Mouse (Mus musculus) urinary bladder, postnatal 10 days (tissue): Measurements from ENCODE around the gene Rps24.

Experiments used
- DNase-seq: peaks from one replicate; pipeline ENCODE4 v3.0.0; 2022; ENCODE audit warnings: low spot score

Rps24 gene

DNA sequence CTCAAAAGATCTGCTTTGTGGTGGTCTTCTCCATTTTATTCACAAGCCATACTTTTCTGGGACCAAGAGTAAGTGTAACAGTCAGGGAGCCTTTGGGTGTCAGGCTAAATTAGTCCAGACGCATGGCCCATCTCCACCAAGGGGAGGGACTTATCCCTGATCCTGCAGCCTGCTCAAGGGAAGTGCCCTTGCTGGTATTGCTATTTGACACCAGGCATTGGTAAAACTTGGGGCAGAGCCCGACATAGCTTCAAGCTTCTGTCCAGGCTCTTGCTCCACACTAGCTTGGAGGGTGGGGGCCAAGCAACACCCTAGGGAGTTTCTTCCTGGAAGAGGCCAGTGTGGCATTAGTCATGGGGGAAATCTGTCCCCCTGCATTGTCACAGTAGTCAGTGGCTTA, 23.8 kb downstream of the Rps24 start:
- no peak for DNase-seq

DNA sequence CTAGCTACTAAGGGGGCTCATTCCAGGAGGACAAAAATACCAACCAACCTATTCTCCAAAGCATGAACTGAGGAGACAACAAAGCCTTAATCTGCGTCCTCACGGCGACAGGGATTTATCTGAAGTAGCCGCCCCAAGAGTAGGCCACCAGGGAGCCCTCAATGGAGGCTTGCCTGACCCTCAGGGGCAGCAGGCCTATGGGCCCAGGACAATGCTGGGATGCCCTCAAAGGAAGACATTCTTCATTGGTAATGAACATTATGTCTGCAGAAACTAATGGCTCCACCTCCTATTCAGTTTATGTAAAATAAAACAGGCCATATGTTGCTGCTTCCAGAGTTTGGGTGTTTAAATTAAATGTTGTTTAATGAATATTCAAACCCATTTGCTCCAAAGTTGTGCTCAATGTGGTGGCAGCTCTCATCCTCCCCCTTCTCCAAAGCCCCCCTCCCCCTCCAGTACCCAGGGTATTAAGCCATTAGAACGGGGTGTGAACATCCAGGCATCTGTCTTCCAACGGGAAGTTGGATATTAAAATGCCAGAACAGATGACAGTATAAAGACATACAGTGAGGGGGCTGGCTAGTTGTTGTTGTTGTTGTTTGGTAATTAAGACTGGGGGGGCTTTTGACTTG, 25.7 kb downstream of the Rps24 start:
- DNase-seq, result no peak

DNA sequence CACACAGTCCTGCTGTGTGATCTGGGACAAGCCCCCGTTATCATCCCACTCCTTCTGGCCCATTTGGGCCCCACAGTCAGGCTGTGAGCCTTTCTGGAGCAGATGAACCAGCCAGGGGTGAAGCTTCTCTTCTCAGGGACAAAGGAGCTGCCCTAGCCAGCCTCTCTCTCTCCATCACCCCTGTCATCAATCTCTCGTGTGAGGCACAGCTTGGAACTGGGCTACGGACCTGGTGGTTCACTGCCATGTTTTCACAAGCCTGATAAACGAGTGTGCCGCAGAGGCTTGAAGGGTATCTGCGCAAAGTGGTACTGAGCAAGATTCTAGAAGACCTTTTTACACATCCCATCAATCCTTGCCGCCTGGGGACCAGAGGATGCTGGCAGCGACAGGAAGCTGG, 34.7 kb downstream of the Rps24 start:
- DNase-seq, result no peak

DNA sequence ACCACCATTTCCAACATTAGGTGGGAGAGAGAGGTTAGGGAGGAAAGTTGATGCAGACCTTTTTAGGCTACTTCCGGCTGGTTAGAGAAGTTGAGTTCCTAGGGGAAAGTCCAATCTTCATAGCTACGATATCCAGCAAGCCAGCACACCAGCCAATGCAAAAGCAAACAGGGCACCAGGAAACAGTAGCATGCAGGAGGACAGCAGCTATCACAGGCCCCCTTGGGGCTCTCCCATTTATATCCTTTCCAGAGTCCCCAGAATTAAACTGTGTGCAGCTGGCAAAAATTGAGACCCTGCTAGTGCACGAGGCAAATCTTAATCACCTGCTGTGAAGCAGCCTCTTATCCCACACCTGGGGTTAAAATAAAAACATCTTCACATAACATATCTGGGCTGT, 38.2 kb downstream of the Rps24 start:
- DNase-seq, result no peak

DNA sequence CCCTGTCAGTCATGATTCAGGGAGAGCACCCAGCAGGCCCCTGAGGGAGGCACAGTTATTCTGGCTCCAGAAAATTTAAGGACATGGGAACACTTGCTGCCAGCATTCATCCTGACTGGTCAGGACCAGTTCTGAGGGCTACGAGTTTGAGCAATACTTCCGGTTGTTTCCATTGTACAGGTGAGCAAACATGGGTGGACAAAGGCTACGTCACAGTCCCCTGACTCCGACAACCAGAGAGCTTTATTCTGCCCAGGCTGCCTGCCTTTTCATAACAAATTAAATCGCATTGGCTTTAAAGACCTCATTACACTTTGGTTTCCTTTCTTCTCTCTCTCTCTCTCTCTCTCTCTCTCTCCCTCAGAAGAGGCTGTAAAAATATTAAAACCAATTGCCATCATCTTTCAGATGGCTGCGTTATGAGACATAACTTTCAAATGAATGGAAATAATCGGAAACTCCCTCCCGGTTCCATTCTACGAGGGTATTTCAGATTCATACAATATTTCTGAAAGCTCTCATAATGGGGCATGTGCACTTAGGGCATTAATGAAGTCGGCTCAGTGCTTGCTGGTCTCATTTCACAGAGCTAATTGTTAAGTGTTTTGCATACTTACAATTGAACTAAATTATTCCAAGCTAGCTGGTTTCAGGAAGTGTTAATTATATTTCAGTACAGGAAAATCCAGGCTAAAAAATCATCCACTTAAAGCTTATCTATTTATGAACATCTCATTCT, 38.9 kb downstream of the Rps24 start:
- DNase-seq, result no peak

DNA sequence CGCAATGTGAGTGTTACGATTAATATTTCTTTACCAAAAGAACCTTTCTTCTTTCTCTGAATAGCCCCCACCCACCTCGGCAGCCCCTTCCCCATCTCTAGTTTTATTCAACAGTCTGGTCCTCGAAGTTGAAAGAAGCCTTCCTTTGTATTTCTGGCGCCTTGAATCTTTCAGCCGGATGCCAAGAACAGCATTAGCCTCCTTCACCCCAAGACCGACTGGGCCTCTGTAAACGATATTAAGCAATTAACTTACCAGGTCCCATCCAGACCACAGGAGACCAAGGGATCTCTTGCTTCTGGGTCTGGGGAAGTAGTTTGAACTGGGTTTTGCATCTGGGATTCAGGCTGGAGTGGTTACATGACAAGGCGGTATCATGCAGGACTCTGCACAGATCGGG, 39.5 kb downstream of the Rps24 start:
- DNase-seq, result no peak

DNA sequence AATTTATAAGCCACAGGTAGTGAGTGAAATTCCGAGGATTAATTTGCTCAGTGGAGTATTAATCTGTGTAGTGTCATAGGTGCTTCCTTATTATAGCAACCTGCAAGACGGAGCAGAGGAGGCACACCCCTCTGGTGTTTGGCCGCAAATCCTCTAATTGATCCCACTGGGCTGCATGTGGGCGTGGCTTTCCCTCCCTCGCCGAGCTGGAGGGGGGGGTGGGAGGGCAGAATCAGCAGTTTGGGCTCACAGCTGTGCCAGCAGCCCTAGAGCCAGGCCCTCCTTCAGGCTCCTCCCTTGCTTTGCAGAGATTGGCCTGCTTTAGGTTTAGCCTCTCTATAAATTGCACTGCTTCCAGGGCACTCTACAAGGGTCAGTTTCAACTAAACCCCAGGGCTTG, 43.3 kb downstream of the Rps24 start:
- no peak for DNase-seq

DNA sequence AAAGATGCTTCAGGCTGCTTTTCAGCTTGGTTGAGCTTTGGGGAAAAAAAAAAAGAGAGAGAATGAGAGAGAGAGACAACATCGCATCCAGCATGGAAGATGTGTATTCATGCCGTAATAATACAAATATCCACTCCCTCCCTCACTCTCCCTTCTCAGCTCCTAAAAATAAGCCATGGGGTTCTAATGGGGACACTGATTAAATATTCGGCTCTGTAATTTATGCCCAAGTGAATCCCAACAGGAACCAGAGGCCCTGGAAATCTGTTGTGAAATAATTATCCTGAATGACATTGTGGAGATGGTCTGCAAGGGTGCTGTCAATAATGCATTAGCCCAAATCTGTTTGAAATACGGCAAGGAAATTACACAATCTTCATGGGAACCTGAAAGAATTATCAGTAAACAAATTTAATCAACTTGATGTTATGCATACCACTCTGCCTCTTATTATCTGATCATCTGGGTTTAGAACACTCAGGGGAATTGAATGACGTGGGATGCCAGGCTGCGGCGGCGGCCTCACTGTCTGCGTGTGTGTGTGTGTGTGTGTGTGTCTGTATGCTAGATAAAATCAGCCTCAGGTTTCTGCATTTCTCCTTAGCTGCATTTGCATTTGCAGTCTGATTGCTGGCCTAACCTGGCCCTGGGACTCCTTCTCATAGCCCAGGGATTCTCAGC, 48.1 kb downstream of the Rps24 start:
- no peak for DNase-seq

DNA sequence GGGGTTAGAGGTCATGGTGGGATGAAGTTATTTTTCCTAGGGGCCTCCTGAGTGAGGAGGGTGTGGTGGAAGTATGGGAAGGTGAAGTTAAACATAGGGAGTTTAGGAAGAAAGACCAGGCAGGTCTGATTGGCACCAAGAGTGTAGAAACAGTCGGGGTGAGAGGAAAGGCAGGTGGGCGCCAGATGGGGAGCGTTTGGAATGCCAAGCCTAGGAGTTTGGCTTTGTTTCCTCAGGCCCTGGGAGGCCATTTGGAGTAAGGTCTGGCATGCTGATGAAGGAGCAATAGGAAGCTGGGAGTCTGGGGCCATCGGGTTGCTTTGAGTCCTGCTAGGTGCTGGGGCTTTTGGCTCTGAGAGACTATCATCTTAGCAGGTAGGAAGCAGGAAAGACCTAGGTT, 56.0 kb downstream of the Rps24 start:
- DNase-seq, result no peak

DNA sequence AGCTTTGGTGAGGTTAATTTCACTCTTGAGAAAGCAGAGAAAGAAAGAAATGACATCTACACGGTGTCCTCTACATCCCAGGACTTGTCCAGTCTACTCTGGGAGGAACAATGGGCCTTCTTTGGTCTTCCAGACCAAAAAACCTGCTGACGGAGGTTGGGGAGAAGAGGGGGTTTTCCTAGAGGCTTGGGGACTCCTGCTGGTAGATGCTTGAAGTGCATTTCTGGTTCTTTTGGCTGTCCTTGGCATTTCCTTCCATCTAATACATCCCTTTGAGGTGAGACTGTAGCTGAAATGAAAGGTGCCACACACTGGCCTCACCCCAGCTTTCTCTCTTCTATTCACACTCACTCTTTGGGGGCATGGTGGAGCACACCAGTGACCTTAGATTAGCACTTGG, 57.1 kb downstream of the Rps24 start:
- DNase-seq, result no peak
